Mouse (Mus musculus) adrenal gland, adult 8-10 months (tissue): ENCODE measurements around the gene Hbq1a. TPM values are rescaled to one million over a fixed set of nuclear protein-coding genes. Genes with fewer than 3 reads are reported as not detected.
"Not testable (repeated sequence)": the region's sequence is repeated elsewhere in the genome, so short reads cannot be mapped to it uniquely, and the experiment has no call there.

Source experiments
- DNase-seq: peaks from one replicate; pipeline ENCODE4 v3.0.0; 2022
- total RNA-seq, 4 experiments: library from RNA; stranded (reverse); gene quantifications; 2 replicates each; pipeline ENCODE4 v1.2.4; 2022

The Hbq1a gene
- total RNA-seq, 4 experiments from 2014 or later: 0.54 TPM; not detected in 3

DNA sequence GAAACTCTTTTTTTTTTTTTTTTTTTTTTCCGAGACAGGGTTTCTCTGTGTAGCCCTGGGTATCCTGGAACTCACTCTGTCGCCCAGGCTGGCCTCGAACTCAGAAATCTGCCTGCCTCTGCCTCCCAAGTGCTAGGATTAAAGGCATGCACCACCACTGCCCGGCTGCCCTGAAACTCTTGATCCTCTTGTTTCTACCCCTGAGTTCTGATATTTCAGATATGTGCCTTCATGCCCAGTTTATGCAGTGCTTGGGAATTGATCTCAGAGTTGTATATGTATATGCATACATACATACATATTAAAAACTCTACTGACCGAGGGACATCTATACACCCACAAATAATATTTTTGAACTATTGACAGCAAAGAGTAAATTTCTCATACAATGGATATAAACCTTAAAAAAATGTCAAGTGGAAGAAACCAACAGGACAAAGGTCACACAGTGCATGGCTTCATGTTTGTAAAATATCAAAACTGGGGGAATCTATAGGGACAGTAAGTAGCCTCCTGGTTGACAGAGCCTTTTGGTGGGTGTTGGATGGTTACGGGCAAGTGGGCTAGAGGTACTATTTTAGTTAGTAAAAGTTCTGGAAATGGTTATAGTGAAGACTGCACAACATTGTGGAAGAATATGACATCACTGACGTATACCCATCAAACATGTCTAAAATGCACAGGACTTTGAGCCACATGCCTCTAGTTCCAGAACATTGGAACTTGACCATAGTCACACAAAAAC is 14.7 kb upstream of the Hbq1a start:
- no peak for DNase-seq

DNA sequence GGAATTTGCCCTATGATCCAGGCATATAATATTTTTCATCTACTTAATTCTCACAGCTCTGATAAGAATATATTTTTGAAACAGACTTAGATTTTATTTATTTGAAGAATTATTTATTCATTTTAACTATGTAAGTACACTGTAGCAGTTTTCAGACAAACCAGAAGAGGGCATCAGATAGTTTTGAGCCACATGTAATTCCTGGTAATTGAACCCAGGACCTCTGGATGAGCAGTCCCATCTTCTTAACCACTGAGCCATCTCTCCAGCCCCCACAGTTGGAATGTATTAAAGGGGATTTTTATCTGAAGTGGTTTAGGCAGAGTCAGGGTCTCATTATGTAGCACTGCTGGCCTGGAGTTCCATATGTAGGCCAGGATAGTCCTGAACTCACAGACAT is 14.0 kb upstream of the Hbq1a start:
- DNase-seq: not testable (repeated sequence)

DNA sequence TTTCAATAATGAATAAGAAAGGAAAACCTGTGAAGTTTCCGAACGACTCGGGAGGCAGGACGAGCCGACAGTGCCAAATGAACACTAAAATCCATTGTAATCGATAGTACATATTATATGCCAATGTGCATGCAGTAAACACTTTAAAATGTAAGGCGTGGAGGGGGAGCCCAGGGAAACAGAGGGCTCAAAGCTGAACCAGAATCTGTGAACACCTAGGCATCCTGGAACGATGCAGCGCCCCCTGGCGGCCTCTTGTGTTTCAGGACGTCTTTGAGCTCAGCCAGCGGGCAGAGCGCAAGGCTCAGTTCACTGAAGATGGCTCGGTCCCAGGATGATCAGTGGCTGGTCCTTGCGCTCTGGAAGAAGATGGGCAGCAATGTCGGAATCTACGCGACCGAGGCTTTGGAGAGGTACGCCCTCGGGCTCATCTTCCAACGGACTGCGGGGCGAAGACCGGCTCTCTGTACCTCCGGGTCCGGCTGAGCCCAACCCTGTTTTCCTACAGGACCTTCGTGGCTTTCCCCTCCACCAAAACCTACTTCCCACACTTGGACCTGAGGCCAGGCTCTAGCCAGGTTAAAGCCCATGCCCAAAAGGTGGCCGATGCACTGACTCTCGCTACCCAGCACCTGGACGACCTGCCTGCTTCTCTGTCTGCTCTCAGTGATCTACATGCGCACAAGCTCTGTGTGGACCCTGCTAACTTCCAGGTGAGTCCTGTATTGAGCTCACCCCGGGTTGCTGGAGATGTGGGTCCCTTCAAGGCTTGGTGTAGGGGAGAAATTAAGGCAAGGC is 13.0 kb upstream of the Hbq1a start, which contains the start of gene Hbq1b:
Hbq1b (plus strand) TSS at position 271 of the 798 bp plus-strand sequence.
- DNase-seq: peak; percentile 45

DNA sequence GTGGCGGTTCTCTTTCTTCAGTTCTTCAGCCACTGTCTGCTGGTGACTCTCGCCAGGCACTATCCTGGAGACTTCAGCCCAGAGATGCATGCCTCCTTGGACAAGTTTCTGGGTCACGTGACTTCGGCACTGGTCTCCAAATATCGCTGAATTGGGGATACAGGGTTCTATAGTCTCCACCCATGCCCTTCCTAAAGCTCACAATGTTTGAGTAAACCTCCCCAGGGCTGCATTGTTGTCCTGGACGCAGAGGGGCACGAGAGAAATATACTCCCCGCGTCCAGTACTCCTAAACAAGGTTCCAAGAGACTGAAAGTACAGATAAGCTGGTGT is 12.4 kb upstream of the Hbq1a start:
- DNase-seq: no peak

DNA sequence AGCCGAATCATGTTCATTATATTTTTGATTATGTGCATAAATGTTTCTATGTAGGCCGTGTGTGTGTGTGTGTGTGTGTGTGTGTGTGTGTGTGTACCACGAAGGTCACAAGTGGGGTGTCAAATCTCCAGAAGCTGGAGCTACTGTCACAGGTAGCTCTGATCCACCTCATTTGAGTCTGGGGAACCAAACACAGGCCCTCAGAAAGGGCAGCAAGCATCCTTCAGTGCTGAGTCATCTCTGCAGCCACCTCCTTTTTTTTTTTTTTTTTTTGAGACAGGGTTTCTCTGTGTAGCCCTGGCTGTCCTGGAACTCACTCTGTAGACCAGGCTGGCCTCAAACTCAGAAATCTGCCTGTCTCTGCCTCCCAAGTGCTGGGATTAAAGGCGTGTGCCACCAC is 7.0 kb upstream of the Hbq1a start:
- not testable (repeated sequence) for DNase-seq

DNA sequence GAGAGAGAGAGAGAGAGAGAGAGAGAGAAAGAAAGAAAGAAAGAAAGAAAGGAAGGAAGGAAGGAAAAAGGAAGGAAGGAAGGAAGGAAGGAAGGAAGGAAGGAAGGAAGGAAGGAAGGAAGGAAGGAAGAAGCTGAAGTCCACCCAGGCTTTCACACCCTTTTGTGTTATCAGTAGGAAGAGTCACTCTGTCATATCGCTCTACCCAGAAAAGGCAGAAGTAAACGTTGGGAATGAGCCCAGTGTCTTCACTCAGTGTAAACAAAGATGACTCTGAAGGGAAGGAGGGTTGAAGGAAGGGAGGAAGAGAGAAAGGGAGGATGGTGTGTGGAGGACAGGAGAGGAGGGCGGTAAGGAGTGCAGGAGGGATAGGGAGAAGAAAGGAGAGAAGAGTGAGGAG is 6.4 kb upstream of the Hbq1a start:
- not testable (repeated sequence) for DNase-seq

DNA sequence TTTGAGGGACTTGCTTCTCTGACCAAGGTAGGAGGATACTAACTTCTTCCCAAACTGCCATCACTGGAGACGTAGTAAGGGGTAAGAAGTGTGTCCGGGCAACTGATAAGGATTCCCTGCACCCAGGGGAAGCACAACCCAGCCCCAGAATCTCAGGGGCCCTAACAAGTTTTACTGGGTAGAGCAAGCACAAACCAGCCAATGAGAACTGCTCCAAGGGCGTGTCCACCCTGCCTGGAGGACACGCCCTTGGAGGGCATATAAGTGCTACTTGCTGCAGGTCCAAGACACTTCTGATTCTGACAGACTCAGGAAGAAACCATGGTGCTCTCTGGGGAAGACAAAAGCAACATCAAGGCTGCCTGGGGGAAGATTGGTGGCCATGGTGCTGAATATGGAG is 3.7 kb upstream of the Hbq1a start, which contains the start of gene Hba-a2:
Hba-a2 (plus strand) TSS at position 287 of the 400 bp plus-strand sequence.
- not testable (repeated sequence) for DNase-seq

DNA sequence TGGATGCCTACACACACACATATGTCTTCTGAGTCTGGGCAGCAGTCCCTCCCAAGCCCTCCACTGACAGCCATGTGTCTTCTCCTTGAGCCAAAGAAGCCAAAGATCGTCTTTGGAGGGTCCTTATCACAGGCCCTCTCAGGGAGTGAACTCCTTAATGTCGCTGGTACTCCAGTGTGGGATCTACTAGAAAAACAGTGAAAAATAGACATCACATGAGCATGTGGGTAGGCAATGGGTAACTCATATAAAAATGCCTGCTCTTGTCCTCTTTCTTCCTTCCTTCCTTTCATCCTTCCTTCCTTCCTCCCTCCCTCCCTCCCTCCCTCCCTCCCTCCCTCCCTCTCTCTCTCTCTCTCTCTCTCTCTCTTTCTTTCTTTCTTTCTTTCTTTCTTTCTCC is 2.5 kb upstream of the Hbq1a start:
- DNase-seq: not testable (repeated sequence)

DNA sequence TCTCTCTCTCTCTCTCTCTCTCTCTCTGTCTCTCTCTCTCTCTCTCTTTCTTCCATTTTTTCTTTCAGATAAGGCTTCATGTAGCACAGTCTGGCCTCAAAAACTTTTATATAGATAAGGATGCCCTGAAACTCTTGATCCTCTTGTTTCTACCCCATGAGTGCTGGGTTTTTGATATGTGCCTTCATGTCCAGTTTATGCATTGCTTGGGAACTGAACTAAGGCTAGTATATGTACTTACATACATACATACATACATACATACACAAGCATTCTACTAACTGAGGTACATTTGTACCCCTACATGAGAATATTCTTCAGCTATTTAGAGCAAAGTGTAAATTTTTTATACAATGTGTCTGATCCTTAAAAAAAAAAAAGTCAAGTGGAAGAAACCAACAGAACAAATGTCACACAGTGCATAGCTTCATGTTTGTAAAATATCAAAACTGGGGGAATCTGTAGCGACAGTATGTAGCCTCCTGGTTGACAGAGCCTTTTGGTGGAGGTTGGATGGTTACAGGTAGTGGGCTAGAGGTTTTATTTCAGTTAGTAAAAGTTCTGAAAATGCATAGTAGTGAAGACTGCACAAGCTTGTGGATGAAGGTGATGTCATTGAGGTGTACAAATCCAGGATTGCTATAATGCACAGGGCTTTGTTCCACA is 1.9 kb upstream of the Hbq1a start:
- DNase-seq: no peak

DNA sequence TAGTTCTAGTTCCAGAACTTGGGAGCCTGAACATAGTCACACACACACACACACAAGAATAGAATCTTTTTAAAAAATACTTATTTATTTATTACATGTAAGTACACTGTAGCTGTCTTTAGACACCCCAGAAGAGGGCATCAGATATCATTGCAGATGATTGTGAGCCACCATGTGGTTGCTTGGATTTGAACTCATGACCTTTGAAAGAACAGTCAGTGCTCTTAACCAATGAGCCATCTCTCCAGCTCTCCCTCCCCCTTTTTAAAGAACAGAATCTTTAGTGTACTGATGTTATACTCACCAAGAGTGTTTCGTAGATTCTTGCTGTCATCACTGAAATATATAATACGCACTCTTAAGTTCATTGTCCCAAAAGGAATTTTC is 1.3 kb upstream of the Hbq1a start:
- DNase-seq: no peak

DNA sequence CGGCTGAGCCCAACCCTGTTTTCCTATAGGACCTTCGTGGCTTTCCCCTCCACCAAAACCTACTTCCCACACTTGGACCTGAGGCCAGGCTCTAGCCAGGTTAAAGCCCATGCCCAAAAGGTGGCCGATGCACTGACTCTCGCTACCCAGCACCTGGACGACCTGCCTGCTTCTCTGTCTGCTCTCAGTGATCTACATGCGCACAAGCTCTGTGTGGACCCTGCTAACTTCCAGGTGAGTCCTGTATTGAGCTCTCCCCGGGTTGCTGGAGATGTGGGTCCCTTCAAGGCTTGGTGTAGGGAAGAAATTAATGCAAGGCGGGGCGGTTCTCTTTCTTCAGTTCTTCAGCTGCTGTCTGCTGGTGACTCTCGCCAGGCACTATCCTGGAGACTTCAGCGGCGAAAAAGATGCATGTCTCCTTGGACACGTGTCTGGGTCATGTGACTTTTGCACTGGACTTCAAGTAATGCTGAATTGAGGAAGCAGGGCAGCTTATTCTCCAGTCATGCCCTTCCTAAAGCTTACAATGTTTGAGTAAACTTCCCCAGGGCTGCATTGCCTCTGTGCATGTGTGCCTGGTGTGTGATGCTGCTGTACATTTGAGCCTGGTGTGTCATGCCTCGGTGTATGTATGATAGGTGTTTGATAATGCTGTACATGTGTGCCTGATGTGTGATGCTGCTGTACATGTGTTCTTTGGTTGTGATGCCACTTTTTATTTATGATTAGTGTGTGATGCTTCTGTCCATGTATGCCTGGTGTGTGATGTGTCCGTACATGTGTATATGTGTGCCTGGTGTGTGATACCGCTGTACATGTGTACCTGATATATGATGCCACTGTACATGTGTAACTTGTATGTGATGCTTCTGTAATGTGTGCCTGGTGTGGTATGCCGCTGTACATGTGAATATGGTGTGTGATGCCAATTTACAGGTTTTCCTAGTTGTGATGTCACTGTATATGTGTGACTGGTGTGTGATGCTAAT is 704 bp downstream of the Hbq1a start:
- DNase-seq: no peak

DNA sequence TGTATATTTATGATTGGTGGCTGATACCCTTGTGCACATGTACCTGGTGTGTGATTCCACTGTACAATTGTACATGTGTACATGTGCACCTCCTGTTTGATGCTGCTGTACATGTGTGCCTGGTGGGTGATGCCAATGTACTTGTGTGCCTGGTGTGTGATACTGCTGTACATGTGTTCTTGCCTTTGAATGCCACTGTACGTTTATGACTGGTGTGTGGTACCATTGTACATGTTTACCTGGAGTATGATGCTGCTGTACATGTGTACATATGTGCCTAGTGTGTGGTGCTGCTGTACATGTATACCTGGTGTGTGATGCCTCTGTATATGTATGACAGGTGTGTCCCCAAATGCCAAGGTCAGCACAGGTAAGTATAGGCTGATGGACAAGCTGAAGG is 1.6 kb downstream of the Hbq1a start:
- DNase-seq: no peak

DNA sequence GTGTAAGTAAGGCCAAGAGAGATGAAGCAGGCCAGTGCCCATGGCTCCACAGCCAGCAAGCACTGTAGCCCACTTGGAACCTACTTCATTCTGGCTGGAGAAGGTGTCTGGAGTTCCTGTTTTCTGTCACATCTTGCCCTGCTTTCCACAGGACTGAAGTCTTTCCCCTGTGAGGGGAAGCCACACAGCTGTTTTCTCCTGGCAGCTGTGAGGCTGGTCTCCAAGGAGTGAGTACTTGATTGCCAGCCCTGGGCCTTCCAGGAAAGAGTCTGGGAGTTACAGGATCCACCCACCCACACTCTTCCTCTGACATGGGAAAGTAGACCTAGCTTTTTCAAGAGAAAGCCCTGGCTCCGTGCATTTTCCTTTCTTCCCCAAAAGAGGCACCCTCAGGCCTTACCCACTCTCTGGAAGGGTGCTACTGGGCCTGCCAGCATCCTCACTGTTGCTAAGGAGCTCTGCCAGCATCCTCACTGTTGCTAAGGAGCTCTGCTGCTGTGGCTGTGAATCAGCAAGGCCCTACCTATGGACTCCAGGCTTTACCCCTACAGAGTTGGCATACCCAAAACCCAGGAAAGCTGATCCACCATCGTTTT is 3.1 kb downstream of the Hbq1a start:
- DNase-seq: no peak

DNA sequence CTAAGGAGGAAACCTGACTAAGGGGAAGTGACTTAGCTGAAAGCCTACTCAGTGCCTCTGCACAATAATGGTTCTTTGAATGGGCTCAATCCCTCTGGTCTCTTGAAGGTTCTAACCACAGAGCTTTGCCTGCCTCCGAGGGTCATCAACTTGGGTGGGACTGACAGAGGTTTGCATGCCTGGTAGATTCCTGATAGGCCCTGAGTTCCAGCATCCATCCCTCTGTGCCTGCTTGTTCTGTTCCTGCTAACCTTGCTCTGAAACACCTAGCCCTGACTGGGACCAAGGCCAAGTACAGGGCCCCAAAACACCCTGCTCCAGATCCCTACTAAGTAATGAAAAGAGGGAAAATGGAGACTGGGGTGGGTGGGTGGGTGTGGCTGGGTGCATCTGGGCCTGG is 3.6 kb downstream of the Hbq1a start:
- no peak for DNase-seq

DNA sequence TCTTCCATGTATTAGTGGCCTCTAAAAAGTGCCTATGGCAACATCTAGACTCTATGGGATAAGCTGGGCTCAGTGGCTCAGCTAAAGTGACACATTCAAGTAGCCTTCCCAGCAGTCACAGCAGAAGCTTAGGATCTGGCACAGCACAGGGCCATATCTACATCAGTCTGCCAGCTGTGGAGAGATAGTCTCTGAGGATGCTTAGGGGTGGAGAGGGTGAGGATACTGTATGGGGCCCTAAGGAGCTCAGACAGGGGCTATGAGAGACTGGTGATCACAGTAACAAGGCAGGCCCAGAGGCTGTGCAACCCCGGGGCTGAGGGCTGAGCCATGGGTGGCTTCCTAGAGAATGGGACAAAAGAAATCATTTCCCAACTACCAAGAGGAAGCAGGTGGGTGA is 7.1 kb downstream of the Hbq1a start:
- no peak for DNase-seq

DNA sequence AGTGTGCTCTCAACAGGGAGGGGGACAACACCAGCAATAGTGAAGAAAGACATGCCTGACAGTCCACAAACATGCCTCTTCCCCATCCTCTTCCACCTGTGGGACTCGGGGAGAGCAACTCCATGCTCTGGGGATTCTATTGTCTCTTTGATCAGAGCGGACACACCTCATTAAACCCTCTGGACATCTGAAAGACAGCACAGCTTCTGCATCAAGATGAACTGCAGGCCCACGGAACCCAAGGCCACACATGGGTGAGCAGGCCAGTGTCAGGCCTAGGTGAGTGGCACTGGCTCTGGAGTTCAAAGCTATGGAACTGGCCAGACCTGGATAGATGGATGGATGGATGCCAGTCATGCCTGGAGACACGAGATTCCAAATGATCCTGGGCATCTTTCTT is 9.6 kb downstream of the Hbq1a start:
- no peak for DNase-seq

DNA sequence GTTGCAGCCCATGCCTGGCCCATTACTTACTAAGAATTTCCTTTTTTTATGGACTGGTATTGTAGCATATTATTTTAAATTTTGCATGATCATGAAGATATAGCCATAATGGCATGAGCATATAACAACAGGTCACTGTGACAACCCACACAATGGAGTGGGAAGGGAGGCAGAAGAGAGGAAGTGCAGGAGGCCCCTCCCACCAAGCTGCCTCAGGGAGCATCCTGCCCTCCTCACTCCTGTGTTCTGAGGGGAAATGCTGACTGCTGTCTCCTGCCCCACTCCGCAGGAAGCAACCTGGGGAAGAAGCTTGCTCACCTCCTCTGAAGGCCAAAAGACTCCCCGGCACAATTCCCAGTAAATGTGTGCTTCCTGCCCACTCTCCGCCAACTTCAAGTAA is 10.1 kb downstream of the Hbq1a start:
- no peak for DNase-seq

DNA sequence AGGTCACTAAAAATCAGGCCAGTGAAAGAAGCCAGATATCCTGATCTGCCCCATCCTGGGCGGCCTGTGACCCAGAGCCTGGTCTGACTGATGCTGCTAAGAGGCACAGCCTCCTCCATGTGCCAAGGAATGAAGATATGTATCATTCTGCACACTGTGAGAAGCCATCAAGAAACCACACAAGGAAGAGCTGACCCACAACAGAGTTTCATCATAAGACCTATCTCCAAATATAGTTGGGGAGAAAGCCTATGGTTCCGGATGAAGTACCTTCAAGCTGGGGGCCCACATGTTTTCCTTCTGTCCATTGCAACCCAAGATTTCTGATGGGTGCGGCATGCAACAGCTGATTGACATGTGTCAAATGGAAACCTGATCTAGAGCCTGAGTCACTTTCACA is 16.1 kb downstream of the Hbq1a start:
- DNase-seq: no peak

DNA sequence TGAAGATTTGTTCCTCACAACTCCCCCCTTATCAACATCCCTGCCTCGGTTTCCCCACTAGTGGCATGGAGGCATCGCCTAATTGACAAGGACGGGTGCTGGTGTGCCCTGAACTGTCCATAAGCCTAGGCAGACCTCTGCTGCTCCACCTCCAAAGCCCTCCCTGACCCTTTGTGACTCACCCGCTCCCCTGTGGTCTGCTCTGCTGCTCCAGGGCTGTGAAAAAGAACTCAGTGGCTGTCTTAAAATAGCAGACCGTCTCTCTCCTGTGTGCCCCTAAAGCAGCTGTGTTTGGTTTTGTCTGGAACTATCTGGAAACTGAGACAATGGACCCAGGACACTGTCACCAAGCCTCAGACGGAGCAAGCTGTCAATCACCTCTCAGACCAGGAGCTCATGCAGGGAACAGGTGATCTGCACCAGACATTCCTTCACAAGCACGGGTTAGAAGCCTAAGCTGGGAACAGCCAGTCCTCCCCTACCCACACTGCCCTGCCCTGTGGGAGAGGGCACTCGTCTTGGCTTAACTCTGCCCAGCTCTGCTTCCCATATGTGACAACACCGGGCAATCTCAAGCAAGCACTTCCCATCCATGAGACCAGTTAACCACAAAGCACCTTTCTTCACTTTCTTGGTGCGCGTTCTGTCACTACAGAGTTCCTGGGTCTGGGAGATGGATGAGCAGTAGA is 20.8 kb downstream of the Hbq1a start:
- DNase-seq: no peak

DNA sequence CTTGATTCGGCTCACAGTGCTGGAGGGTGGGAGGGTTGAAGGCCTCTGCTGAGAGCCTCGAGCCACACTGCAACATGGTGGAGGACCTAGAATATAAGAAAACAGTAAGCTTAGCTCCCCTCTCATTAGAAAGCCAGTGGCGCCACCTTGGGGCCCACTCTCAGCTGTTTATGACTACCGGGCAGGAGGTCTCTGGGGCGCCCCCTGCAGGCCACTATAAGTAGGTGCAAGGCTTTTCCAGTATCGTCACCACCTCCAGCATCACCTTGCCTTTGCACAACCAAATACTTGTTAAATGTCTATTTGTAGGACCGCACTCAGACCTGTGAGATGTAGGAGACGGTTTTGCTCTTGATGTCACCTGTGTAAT is 21.3 kb downstream of the Hbq1a start:
- DNase-seq: peak; percentile 42

DNA sequence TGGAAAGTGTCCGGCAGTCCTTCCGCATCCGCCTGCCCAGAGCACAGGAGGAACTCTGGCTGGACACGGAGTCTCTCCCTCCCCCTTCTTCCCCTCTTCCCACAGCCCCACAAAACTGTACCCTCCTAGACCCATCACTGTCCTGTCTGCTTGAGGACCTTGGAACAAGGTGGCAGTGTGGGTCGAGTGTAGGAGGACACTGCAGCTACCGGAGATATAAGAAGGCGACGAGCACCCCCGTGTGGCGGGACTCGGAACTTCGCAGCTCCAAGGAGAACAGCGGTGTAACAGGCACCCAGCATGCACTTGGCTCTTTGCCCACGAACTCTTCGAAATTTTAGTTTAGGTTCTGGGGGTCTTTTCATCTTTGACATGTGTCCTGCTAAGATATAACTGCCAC is 24.7 kb downstream of the Hbq1a start:
- DNase-seq: peak; percentile 73
